Mouse (Mus musculus) intestine, postnatal 0 days (tissue): ENCODE results near the gene Rbm24. TPM values are rescaled to one million over a fixed set of nuclear protein-coding genes. Genes with fewer than 3 reads are reported as not detected.

Experiments
- ATAC-seq: fragments of 200-750 bp; cut with Nextera tagmentation; 2 replicates; pipeline ENCODE4 v1.8.0; 2017; ENCODE audit warnings: mild to moderate bottlenecking, moderate TSS enrichment, moderate library complexity
- H3K27ac ChIP-seq: fragments of 300-500 bp; sonication (generic); 2 replicates; pipeline ENCODE4 v1.5.1; 2014; ENCODE audit warnings: mild to moderate bottlenecking, low read depth, low read length, moderate library complexity
- H3K27me3 ChIP-seq: fragments of 300-500 bp; sonication (generic); replicated peaks from 2 replicates; pipeline ENCODE4 v1.6.1; 2014; ENCODE audit warnings: low read length, mixed read lengths; ENCODE audit not compliant: control insufficient read depth, insufficient read depth
- H3K36me3 ChIP-seq: fragments of 300-500 bp; sonication (generic); 2 replicates; pipeline ENCODE4 v1.6.1; 2014; ENCODE audit warnings: mild to moderate bottlenecking, moderate library complexity; ENCODE audit not compliant: control insufficient read depth, insufficient read depth
- H3K4me1 ChIP-seq: fragments of 300-500 bp; sonication (generic); replicated peaks from 2 replicates; pipeline ENCODE4 v1.6.1; 2014; ENCODE audit warnings: antibody characterized with exemption, low read length, mixed read lengths; ENCODE audit not compliant: control insufficient read depth, insufficient read depth
- H3K4me2 ChIP-seq: fragments of 300-500 bp; sonication (generic); replicated peaks from 2 replicates; pipeline ENCODE4 v1.6.1; 2014; ENCODE audit warnings: low read depth, mild to moderate bottlenecking, moderate library complexity
- H3K4me3 ChIP-seq: fragments of 300-500 bp; sonication (generic); 2 replicates; pipeline ENCODE4 v1.5.1; 2014; ENCODE audit warnings: low read depth, low read length
- H3K9ac ChIP-seq: fragments of 300-500 bp; sonication (generic); 2 replicates; pipeline ENCODE4 v1.6.1; 2014; ENCODE audit warnings: mild to moderate bottlenecking, low read depth, low read length
- H3K9me3 ChIP-seq: fragments of 300-500 bp; sonication (generic); 2 replicates; pipeline ENCODE4 v1.6.1; 2016; ENCODE audit warnings: mixed run types; ENCODE audit not compliant: control insufficient read depth
- CTCF ChIP-seq: sonication (generic); IDR thresholded peaks from 2 replicates; pipeline ENCODE4 v1.5.1; 2016; ENCODE audit warnings: low read depth, mild to moderate bottlenecking, control low read depth, antibody characterized with exemption, moderate library complexity
- WGBS: fragments of 180-500 bp; shearing (Covaris S2); extraction: QIAGEN DNeasy Blood & Tissue Kit; methylation state at CpG from one replicate; pipeline ENCODE4 v1.1.7; 2014; 5-methylcytosine and 5-hydroxymethylcytosine counted together
- polyA plus RNA-seq: library from polyadenylated mRNA; unstranded; fragments of >200 nt; fragmentation: Nextera tagmentation; extraction: Ambion mirVana; gene quantifications from 2 replicates; pipeline ENCODE4 v1.2.1, GENCODE M21; 2015

Gene Rbm24
- polyA plus RNA-seq, 1 experiment from 2014 or later: 2.8 TPM

DNA sequence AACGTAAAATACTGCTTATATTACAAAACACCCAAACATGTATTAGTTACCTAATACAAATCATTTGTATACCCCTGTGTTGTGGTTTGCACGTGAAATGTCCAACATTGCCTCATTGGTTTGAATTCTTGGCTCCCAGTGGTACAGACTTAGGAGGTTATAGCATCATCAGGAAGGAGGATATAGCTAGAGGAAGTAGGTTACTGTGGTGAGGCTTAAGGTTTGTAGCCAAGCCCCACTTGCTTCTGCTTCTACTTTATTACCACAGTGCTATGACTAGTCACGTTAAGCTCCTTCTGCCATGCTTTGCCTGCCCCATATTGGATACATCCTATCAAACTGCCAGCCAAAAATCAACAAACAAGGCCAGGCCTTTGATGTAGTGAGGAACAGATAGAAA, 21.0 kb upstream of the Rbm24 start:
- H3K4me2 ChIP-seq: no peak overlapping the region
- TF ChIP-seq CTCF: no peak
- no peaks in the 10 kb centered on the region for H3K9me3 ChIP-seq
- no peaks in the 10 kb centered on the region for H3K27me3 ChIP-seq
- no peaks in the 10 kb centered on the region for H3K4me1 ChIP-seq
- H3K4me3 ChIP-seq: no peak overlapping the region
- ATAC-seq: no peak
- WGBS: 64% methylated on average over 3 of the region's 3 CpGs
- H3K27ac ChIP-seq: no peak overlapping the region
- H3K9ac ChIP-seq: no peak overlapping the region
- no peaks in the 10 kb centered on the region for H3K36me3 ChIP-seq

DNA sequence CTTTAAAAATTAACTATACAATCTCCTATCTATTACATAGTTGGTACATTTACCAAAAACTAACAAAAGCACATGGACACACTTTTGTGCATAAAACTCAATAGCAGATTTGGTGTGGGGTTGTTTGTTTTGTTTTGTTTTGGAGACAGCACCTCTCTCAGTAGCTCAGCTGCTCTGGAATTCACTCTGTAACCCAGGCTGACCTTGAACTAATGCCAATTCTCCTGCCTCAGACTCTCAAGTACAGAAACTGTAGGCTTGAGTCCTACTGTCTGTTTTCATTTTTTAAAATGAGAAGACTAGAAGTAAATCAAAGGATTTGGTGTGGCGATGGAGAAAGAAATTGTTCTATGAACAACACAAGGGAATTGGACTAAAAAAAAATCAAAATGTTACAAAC, 11.1 kb upstream of the Rbm24 start:
- Histone ChIP-seq H3K4me1 (no peaks in the 10 kb centered on the region), H3K4me2 (no peak overlapping the region), H3K36me3 (no peaks in the 10 kb centered on the region), H3K9ac (no peak overlapping the region), H3K4me3 (no peak overlapping the region), H3K27ac (no peak overlapping the region), H3K9me3 (no peaks in the 10 kb centered on the region), H3K27me3 (no peaks in the 10 kb centered on the region)
- TF ChIP-seq CTCF: no peak
- no peak for ATAC-seq
- 79% methylated on average over 1 of the region's 1 CpGs for WGBS

DNA sequence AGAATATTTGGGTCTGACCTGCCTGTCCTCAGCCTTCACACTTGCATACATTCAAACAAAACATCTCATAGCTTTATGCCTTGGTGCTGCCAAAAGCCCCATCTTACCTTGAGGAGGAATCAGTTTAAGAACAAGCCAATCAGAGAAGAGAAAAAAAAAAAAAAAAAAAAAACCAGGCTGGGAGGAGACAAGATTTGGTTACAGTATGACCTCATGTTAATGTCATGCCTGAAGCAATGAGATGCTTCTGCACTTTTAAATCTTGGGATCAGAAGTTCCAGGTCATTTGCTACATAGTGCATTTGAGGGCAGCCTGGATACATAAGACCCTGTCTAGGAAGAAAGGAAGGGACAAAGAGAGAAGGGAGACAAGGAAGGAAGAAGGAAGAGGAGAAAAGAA, 6.0 kb upstream of the Rbm24 start:
- no peaks in the 10 kb centered on the region for H3K4me1 ChIP-seq

DNA sequence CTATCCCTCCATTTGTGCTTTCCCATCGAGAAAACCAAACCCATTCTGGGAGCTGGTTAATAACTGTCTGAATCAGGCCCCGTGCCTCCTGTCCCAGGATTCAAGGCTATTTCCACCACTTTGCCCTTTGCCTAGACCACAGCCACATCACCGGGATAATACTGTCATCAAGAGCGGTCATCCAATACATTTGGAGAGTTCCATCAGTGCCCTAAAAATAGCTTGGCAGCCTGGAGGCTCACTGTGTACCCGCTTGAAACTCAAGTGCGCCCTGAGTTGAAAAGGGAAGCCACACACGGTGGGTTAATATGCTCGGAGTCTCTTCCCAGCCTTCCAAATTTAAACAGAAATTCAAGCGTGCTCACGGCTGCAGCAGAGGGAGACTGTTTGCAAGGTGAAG, 4.6 kb upstream of the Rbm24 start:
- Histone ChIP-seq H3K27ac (no peak overlapping the region), H3K27me3 (peaks cover 19% of the 10 kb centered on the region; the same call in 1 of the 2 replicates), H3K4me3 (no peak overlapping the region), H3K9ac (no peak overlapping the region), H3K4me2 (no peak overlapping the region), H3K9me3 (no peaks in the 10 kb centered on the region), H3K4me1 (no peaks in the 10 kb centered on the region), H3K36me3 (no peaks in the 10 kb centered on the region)
- TF ChIP-seq CTCF: no peak
- 64% methylated on average over 10 of the region's 10 CpGs for WGBS
- ATAC-seq: no peak

More for the DNA sequence above, 6.0 kb upstream of the Rbm24 start:
- Histone ChIP-seq H3K9ac (no peak overlapping the region), H3K27me3 (peaks cover 7% of the 10 kb centered on the region; the same call in 1 of the 2 replicates), H3K4me3 (no peak overlapping the region), H3K36me3 (no peaks in the 10 kb centered on the region), H3K9me3 (no peaks in the 10 kb centered on the region), H3K27ac (no peak overlapping the region), H3K4me2 (no peak overlapping the region)
- TF ChIP-seq CTCF: no peak
- ATAC-seq: no peak

DNA sequence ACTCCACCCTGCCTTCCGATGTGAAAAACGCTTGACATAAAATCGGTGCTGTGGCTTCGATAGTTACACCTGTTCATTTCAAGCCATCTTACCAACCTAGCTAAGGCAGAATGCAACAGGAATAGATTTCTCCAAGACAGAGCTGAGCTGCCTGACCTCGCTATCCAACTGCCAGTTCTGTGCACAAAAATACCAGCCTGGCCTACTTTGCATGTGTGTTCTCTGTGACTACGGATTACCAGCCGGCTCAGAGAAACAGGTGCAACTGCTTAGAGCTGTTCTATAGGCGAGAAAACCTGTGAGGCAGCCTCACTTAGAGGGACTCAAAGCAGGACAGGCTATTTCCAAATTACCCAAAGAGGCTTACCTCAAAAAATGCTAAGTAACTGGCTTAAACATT, 4.2 kb upstream of the Rbm24 start:
- 76% methylated on average over 8 of the region's 8 CpGs for WGBS
- Histone ChIP-seq H3K4me2 (no peak overlapping the region), H3K27me3 (peaks cover 23% of the 10 kb centered on the region; the same call in 1 of the 2 replicates), H3K4me3 (no peak overlapping the region), H3K9ac (no peak overlapping the region), H3K27ac (no peak overlapping the region), H3K36me3 (no peaks in the 10 kb centered on the region), H3K4me1 (no peaks in the 10 kb centered on the region), H3K9me3 (no peaks in the 10 kb centered on the region)
- no peak for ATAC-seq
- no peak for TF ChIP-seq CTCF

DNA sequence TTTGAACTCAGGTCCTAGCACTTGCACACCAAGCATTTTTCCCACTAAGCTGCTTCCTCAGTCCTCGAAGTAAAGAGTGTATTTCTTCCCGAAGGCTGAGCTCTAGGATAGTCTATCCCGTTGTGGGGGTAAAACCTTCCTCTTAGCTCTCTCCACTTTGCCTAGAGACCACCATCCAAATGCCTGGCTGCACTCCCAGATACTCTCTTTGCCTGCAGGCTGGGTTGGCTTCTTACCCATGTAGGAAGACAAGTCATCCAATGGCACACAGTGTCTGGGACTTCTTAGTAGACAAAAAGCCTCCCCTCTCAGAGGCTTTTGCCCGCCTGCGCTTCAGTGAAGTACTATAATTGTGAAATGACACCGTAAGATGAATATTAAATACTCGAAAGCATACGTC, 2.2 kb upstream of the Rbm24 start:
- Histone ChIP-seq H3K9ac (no peak overlapping the region), H3K27ac (no peak overlapping the region), H3K4me3 (no peak overlapping the region), H3K4me2 (no peak overlapping the region), H3K4me1 (no peaks in the 10 kb centered on the region), H3K9me3 (no peaks in the 10 kb centered on the region), H3K27me3 (peaks cover 28% of the 10 kb centered on the region), H3K36me3 (no peaks in the 10 kb centered on the region)
- ATAC-seq: no peak
- TF ChIP-seq CTCF: no peak
- 88% methylated on average over 8 of the region's 8 CpGs for WGBS

DNA sequence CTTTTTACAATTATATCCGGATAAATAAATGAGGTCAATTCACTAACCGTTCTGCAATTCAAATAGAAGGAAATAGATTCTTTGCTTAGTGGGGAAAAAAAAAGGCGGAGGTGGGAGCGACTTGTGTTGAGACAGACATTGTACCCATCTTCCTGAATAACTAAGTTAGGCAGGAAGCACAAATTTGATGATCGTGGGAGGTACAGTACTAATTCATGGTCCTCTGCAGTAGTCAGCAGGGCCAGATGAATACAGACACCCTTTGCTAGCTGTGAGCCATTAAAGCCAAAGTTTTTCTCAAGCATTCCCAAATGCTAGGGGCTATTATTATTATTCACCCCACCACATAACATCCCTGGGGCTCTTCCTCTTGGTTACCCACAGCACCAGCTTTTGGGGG, 640 bp upstream of the Rbm24 start:
- 81% methylated on average over 5 of the region's 5 CpGs for WGBS
- no peak for TF ChIP-seq CTCF
- H3K36me3 ChIP-seq: no peaks in the 10 kb centered on the region
- H3K9ac ChIP-seq: no peak overlapping the region
- H3K4me1 ChIP-seq: no peaks in the 10 kb centered on the region
- no peak overlapping the region for H3K4me3 ChIP-seq
- no peaks in the 10 kb centered on the region for H3K9me3 ChIP-seq
- no peak for ATAC-seq
- H3K27ac ChIP-seq: no peak overlapping the region
- H3K27me3 ChIP-seq: peaks cover 28% of the 10 kb centered on the region
- H3K4me2 ChIP-seq: no peak overlapping the region
